Mouse (Mus musculus) hindbrain, embryonic 14.5 days (tissue): ENCODE measurements at regions not wholly inside any gene's neighbourhood (a gene's known extent, or its start where the extent isn't known, plus 50 kb on each side); places are given as distances from the start of the nearest gene placed in this dataset.
A peak's percentile ranks its signal among the peaks of the same experiment; 100 is the strongest.

ENCODE experiments used
- ATAC-seq: fragments of 200-750 bp; cut with Nextera tagmentation; 2 replicates; pipeline ENCODE4 v1.8.0; 2017; ENCODE audit warnings: moderate number of reproducible peaks, mild to moderate bottlenecking, moderate TSS enrichment, moderate library complexity; ENCODE audit not compliant: low FRiP score
- DNase-seq: peaks from one replicate; pipeline ENCODE4 v3.0.0-alpha.2; 2015; ENCODE audit warnings: low spot score
- H3K27ac ChIP-seq: fragments of 300-500 bp; sonication (generic); 2 replicates; pipeline ENCODE4 v1.5.1; 2014; ENCODE audit warnings: mild to moderate bottlenecking, moderate library complexity
- H3K27me3 ChIP-seq: fragments of 300-500 bp; sonication (generic); 2 replicates; pipeline ENCODE4 v1.6.1; 2014; ENCODE audit warnings: mild to moderate bottlenecking, low read length, mixed read lengths; ENCODE audit not compliant: control insufficient read depth, insufficient read depth
- H3K36me3 ChIP-seq: fragments of 300-500 bp; sonication (generic); replicated peaks from 2 replicates; pipeline ENCODE4 v1.6.1; 2014; ENCODE audit not compliant: control insufficient read depth, insufficient read depth
- H3K4me1 ChIP-seq: fragments of 300-500 bp; sonication (generic); replicated peaks from 2 replicates; pipeline ENCODE4 v1.6.1; 2014; ENCODE audit warnings: antibody characterized with exemption, low read length, mixed read lengths; ENCODE audit not compliant: control insufficient read depth, insufficient read depth
- H3K4me2 ChIP-seq: fragments of 300-500 bp; sonication (generic); replicated peaks from 2 replicates; pipeline ENCODE4 v1.6.1; 2014; ENCODE audit warnings: mild to moderate bottlenecking, moderate library complexity
- H3K4me3 ChIP-seq: fragments of 300-500 bp; sonication (generic); replicated peaks from 2 replicates; pipeline ENCODE4 v1.5.1; 2014; ENCODE audit warnings: mild to moderate bottlenecking, low read length
- H3K9ac ChIP-seq: fragments of 300-500 bp; sonication (generic); 2 replicates; pipeline ENCODE4 v1.6.1; 2014
- H3K9me3 ChIP-seq: fragments of 300-500 bp; sonication (generic); 2 replicates; pipeline ENCODE4 v1.6.1; 2016; ENCODE audit warnings: low read length; ENCODE audit not compliant: control insufficient read depth
- WGBS: fragments of 180-500 bp; shearing (Covaris S2); extraction: QIAGEN DNeasy Blood & Tissue Kit; methylation state at CpG from one replicate; pipeline ENCODE4 v1.1.7; 2014; 5-methylcytosine and 5-hydroxymethylcytosine counted together

DNA sequence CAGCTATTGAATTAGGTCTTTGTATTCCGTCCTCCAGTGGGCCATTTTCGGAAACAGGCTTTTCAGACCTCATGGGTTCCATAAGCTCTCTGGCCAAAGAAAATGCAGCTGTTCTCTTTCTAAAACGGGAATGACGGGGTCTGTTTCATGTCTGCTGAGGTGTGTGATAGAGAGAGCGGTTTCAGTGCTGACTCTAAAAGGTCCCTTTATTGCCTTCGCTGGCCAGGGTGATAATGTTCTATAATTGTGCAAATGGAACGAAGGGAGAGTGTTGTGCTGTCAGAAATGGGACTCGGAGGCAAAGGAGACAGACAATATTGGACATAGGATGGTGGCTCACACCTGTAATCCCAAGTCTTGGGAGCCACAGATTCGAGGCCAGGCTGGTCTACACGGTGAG, 53.5 kb upstream of the Osbpl8 start:
- Histone ChIP-seq H3K4me2 (no peak overlapping the region), H3K9ac (no peak overlapping the region)
- WGBS = 74% methylated on average over 10 of the region's 10 CpGs

DNA sequence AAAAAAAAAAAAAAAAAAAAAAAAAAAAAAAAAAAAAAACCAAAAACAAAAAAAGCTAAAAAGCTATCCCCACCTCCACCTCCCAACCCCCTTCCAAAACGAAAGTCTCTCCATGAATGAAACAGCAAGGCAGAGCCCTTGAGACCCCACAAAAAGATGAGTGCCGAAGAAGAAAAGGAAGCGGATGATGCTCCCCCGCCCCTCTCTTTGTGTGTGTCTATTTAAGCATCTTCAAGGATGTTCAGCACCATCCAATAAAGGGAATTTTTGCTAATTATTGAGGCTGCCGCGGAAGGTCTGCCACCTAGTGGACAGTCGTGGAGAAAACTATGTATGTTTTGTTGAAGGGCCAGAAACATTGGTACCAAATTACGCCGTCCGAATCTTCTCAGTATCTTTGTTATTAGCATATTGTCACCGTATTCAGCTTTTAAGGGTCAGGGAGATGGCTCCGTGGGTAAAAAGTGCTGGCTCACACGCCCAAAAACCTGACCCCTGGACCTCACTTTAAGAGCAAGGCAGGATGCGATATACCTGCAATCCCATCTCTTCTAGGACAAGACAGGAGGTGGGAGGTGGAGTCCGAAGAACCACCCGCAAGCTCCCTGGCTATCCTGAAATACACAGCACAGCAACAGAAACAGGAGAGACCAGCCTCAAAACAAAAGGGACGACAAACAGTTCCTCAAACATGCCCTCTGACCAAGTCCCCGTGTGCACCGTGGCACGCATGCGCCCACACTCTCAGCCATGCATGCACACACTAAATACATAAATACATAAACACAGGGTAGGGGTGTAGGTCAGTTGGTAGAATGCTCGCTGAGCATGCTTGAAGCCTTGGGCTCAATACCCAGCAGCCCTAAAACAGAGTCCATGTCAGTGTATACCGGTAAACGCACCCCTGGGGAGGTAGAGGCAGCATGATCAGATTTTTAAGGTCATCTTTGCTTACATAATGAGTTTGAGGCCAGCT, 55.6 kb upstream of the Osbpl8 start:
- no peaks in the 10 kb centered on the region for H3K36me3 ChIP-seq
- 0 out of 2 replicates have a peak overlapping the region, but pooled peaks have one; percentile 13 for H3K4me3 ChIP-seq
- ATAC-seq = peak; percentile 56; the same call in 1 of the 2 replicates
- 47% methylated on average over 24 of the region's 24 CpGs for WGBS
- H3K4me1 ChIP-seq = no peaks in the 10 kb centered on the region
- no peak overlapping the region; the same call in 1 of the 2 replicates for H3K9ac ChIP-seq
- peak overlapping the region; percentile 45 for H3K4me2 ChIP-seq
- peak; percentile 83 for DNase-seq
- H3K27ac ChIP-seq = no peak overlapping the region
- H3K27me3 ChIP-seq = no peaks in the 10 kb centered on the region
- no peaks in the 10 kb centered on the region for H3K9me3 ChIP-seq

More for the DNA sequence above, 53.5 kb upstream of the Osbpl8 start:
- Histone ChIP-seq H3K27me3 (no peaks in the 10 kb centered on the region), H3K4me1 (no peaks in the 10 kb centered on the region), H3K27ac (no peak overlapping the region), H3K4me3 (no peak overlapping the region), H3K9me3 (no peaks in the 10 kb centered on the region), H3K36me3 (no peaks in the 10 kb centered on the region)
- no peak for DNase-seq
- ATAC-seq = no peak

DNA sequence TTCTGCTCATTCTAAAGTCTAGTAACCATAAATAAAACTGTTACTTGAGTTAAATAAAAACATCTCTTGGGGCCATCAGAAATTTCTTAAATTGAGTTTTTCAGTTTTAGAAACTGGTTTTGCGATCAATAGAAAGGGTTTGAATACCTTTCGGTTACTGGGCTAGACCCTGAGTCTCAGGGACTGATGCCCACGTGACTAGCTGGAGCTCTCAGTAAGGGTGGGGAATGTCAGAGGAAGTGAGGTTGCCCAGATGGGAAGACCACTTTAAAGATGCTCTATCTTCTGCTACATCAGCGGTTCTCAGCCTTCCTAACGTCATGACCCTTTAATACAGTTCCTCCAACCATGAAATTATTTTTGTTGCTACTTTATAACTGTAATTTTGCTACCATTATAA, 56.7 kb upstream of the Osbpl8 start:
- DNase-seq (no peak), ATAC-seq (no peak)
- WGBS = 83% methylated on average over 5 of the region's 5 CpGs
- H3K9me3 ChIP-seq = no peaks in the 10 kb centered on the region
- H3K4me1 ChIP-seq = no peaks in the 10 kb centered on the region
- H3K4me2 ChIP-seq = no peak overlapping the region
- no peaks in the 10 kb centered on the region for H3K27me3 ChIP-seq
- H3K27ac ChIP-seq = no peak overlapping the region
- H3K9ac ChIP-seq = no peak overlapping the region
- no peaks in the 10 kb centered on the region for H3K36me3 ChIP-seq
- H3K4me3 ChIP-seq = no peak overlapping the region

DNA sequence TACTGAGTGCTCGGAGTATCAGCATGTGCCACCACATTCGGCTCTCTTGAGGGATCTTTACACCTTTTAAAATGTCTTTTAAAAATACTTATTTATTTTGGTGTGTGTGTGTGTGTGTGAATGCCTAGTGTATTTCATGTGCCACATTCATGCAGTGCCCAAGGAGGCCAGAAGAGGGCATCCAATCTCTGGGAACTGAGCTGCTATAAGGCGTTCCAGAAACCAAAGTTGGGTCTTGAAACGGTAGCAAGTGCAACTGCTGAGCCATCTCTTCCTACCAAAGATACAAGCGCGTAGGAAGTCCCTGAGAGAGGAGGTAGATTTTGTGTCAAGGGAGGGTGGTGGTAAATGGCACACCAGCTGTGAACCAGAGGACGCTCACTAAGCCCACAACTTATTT, 57.2 kb upstream of the Osbpl8 start:
- ATAC-seq (no peak), DNase-seq (no peak)
- Histone ChIP-seq H3K27me3 (no peaks in the 10 kb centered on the region), H3K4me3 (no peak overlapping the region), H3K27ac (no peak overlapping the region), H3K4me2 (no peak overlapping the region), H3K9ac (no peak overlapping the region), H3K9me3 (no peaks in the 10 kb centered on the region), H3K4me1 (no peaks in the 10 kb centered on the region), H3K36me3 (no peaks in the 10 kb centered on the region)
- 75% methylated on average over 7 of the region's 7 CpGs for WGBS

DNA sequence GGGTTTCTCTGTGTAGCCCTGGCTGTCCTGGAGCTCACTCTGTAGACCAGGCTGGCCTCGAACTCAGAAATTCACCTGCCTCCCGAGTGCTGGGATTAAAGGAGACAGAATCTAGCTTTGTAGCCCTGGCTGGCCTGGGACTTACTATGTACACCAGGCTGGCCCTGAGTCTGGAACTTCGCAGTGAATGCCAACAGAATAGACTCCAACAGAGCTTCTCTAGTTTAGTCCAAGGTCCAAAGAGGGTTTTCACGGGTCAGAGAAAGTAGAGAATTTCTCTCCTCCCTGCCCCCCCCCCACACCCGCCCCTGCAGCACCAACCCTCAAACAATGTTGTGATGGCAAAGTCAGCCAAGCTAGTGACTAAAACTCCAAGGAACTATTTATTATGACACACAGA, 58.1 kb upstream of the Osbpl8 start:
- H3K4me2 ChIP-seq = no peak overlapping the region
- no peaks in the 10 kb centered on the region for H3K36me3 ChIP-seq
- no peaks in the 10 kb centered on the region for H3K4me1 ChIP-seq
- no peak for ATAC-seq
- no peaks in the 10 kb centered on the region for H3K27me3 ChIP-seq
- H3K9me3 ChIP-seq = no peaks in the 10 kb centered on the region
- H3K4me3 ChIP-seq = no peak overlapping the region
- H3K27ac ChIP-seq = no peak overlapping the region
- DNase-seq = no peak
- H3K9ac ChIP-seq = no peak overlapping the region
- 83% methylated on average over 5 of the region's 5 CpGs for WGBS

DNA sequence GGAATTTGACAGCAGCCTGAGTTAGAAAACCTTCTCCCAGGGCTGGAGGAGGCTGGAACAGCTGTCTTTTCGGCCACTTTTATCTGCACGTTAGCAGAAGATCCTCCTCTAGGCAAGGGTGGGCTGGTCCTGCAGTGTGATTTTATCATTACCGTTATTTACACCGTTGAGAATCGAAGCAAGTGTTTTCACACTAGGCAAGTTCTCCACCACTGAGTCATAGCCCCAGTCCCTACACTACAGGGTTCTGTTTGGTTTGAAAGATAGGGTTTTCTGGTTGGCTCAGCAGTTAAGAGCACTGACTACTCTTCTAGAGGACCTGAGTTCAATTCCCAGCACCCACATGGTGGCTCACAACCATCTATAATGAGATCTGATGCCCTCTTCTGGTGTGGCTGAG, 58.9 kb upstream of the Osbpl8 start:
- H3K27me3 ChIP-seq = no peaks in the 10 kb centered on the region
- H3K9ac ChIP-seq = no peak overlapping the region
- no peak overlapping the region for H3K4me3 ChIP-seq
- 97% methylated on average over 5 of the region's 5 CpGs for WGBS
- H3K4me2 ChIP-seq = no peak overlapping the region
- no peaks in the 10 kb centered on the region for H3K9me3 ChIP-seq
- ATAC-seq (no peak), DNase-seq (no peak)
- H3K4me1 ChIP-seq = no peaks in the 10 kb centered on the region
- no peaks in the 10 kb centered on the region for H3K36me3 ChIP-seq
- no peak overlapping the region for H3K27ac ChIP-seq

DNA sequence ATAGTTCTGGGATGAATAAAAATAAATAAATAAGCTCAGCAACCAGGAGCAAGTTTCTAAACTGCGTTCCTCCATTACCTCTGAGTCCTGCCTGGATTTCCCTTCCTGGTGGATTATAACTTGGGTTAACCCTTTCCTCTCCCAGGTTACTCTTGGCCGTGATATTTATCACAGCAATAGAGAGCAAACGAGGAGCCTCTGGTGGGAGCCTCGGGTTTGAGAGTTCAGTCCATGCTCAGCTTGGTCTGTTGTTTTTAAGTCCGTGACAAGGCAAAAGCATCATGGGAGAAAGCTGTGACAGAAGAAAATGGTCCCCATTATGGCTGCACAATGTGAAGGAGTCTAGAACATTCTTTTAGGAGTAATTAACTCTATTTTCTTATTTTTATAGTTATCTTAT, 61.0 kb upstream of the Osbpl8 start:
- no peak overlapping the region for H3K9ac ChIP-seq
- no peaks in the 10 kb centered on the region for H3K9me3 ChIP-seq
- ATAC-seq = no peak

DNA sequence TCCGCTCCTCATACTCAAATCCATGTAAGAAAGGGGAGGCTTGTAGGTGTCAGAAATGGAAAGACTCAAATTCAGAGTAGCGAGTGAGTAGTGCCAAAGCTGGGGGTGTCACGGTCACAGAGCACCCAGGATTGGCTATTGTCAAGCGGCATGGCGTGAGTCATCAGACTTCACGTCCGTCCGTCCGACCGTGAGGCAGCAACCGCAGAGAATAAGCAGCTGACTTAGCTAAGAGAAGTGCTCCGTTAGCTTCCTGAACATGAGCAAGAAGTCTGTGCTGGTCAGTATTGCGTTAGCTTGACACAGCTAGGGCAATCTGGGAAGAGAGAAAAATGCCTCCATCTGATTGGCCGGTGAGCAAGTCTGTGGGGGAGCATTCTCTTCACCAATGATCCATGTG, 61.5 kb upstream of the Osbpl8 start:
- no peak overlapping the region for H3K27ac ChIP-seq
- H3K36me3 ChIP-seq = no peaks in the 10 kb centered on the region
- H3K4me1 ChIP-seq = peaks cover 7% of the 10 kb centered on the region
- no peak overlapping the region for H3K4me3 ChIP-seq
- 81% methylated on average over 14 of the region's 14 CpGs for WGBS
- no peaks in the 10 kb centered on the region for H3K9me3 ChIP-seq
- ATAC-seq = no peak
- no peak overlapping the region for H3K9ac ChIP-seq
- H3K27me3 ChIP-seq = no peaks in the 10 kb centered on the region
- H3K4me2 ChIP-seq = no peak overlapping the region
- DNase-seq = no peak

More for the DNA sequence above, 61.0 kb upstream of the Osbpl8 start:
- Histone ChIP-seq H3K27ac (no peak overlapping the region), H3K4me3 (no peak overlapping the region), H3K36me3 (no peaks in the 10 kb centered on the region), H3K27me3 (no peaks in the 10 kb centered on the region), H3K4me1 (peaks cover 7% of the 10 kb centered on the region), H3K4me2 (no peak overlapping the region)
- WGBS = 82% methylated on average over 5 of the region's 5 CpGs
- no peak for DNase-seq

DNA sequence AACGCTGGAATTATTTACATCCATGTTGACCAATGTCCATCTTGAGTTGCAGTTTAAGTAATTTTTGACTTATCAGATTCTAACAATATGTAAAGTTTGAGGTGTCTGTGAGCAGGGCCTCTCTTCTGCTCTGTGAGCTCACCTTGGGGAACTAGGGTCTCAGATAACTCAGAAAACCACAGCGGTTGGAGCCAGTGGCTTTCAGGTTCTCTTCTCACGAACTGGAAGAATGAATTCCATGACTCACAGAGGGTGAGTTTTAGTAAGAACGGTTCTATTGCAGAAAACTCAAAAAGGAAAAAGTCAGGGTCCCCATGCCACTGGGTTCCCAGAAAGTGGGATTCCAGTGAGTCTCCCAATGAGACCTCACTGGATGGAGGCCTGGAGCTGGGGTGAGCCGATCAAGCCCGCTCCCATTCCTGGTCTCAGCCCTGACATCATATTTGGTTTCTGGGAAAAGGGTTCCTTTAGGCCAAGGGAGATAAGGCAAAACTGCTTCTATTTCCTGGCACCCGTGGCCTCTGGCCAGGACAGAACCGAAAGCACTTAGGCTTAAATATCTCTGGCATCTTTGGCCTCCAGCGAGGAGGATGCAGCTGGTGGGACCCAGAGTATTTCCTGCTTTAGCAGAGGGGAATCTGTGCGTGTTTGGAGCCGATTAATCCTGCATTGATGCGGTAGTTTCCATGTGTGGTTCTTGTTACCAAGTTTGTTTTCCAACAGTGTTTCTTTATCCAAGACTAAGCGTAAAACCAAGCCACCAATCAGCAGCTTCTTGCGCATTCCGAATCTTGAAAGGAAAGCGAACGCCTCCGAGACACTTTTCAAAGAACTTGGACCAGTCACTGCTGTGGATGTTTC, 62.4 kb upstream of the Osbpl8 start:
- 88% methylated on average over 18 of the region's 18 CpGs for WGBS
- Histone ChIP-seq H3K4me3 (no peak overlapping the region), H3K9ac (no peak overlapping the region), H3K27ac (no peak overlapping the region), H3K36me3 (no peaks in the 10 kb centered on the region), H3K27me3 (no peaks in the 10 kb centered on the region), H3K9me3 (no peaks in the 10 kb centered on the region), H3K4me2 (no peak overlapping the region), H3K4me1 (peaks cover 8% of the 10 kb centered on the region)
- ATAC-seq = no peak
- no peak for DNase-seq
